Mouse (Mus musculus) erythroblast, embryonic 14.5 days (primary cell): Measurements from ENCODE around the gene Lasp1.

ENCODE experiments used
- GATA1 ChIP-seq: IDR thresholded peaks from 2 replicates; pipeline ENCODE4 v1.6.1; 2012; ENCODE audit warnings: low read length, inconsistent platforms, mixed read lengths
- TAL1 ChIP-seq: IDR thresholded peaks from 3 replicates; pipeline ENCODE4 v1.6.1; 2012; ENCODE audit warnings: low read length, inconsistent platforms, mixed read lengths

DNA sequence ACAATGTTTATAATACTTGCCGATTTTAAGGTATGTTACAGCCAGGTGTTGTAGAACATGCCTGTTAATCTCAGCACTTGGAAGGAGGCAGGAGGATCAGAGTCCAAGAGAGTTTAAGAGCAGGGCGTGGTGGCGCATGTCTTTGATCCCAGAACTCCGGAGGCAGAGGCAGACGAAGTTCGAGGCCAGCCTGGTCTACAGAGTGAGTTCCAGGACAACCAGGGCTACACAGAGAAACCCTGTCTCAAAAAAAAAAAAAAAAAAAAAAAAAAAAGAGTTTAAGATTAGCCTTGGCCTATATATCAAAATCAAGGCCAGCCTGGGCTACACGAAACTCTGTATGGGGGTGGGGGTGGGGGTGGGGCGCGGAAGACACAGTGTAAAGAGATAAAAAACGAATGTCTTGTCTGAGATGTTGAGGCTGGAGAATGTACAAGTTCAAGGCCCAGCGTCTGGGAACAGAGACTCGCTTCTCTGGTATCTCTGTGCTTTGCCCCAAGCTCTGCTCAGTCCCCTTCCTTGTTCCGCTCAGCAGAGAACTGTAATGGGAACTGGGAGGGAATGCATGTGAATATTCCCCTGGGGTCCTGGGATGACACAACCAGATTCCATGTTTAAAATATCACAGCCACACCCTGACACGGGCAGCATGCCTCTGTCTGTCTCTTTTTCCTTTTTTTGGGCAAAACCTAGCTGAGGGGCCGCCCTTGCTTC is 1.3 kb upstream of the Lasp1 start:
- TF ChIP-seq GATA1 = no peak
- TF ChIP-seq TAL1 = no peak
